Mouse (Mus musculus): Measurements from ENCODE around the gene Alk.

DNA sequence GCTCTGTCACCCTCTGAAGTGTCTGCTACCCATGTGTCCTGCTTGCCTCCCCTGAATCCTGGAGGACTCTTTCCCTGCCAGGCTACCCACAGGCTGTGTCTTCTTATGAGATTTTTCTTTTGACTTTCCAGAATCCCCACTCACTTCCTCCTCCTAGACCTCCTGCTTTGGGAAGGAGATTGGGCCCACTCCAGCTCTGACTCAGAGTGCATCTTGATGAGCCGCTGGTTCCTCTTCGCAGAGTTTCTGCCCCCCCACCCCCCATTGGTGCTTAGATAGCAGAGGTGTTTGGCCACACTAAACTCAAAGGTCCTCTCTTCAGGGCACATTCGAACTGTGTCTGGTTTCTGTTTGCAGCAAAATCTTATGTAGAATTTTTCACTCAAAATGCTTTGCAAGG is 777.8 kb downstream of the Alk start:
- TF ChIP-seq CTCF (IDR thresholded peaks at IDR 0.05; ENCODE audit: extremely low read depth, insufficient read depth, low read length) (no peak), POLR2A (IDR thresholded peaks at IDR 0.05; ENCODE audit: extremely low read depth, insufficient read depth, low read length) (no peak)
